Mouse (Mus musculus) olfactory bulb, adult 2 months (tissue): ENCODE results near the gene Itpr2. TPM values are rescaled to one million over a fixed set of nuclear protein-coding genes. Genes with fewer than 3 reads are reported as not detected.
A peak's percentile ranks its signal among the peaks of the same experiment; 100 is the strongest.

ENCODE experiments used
- H3K27ac ChIP-seq: fragments of 200-500 bp; 2 replicates; pipeline ENCODE4 v1.5.1; 2012; ENCODE audit warnings: low read depth, low read length; ENCODE audit not compliant: insufficient read depth
- H3K4me1 ChIP-seq: fragments of 200-500 bp; 2 replicates; pipeline ENCODE4 v1.6.1; 2012; ENCODE audit warnings: low read length; ENCODE audit not compliant: control insufficient read depth, insufficient read depth
- H3K4me3 ChIP-seq: fragments of 200-500 bp; 2 replicates; pipeline ENCODE4 v1.5.1; 2012; ENCODE audit warnings: mild to moderate bottlenecking, low read depth, low read length, moderate library complexity; ENCODE audit not compliant: insufficient read depth
- CTCF ChIP-seq: fragments of 200-500 bp; IDR thresholded peaks from 2 replicates; pipeline ENCODE4 v1.5.1; 2012; ENCODE audit warnings: low read depth, mild to moderate bottlenecking, low read length, moderate library complexity; ENCODE audit not compliant: insufficient read depth
- POLR2A ChIP-seq: fragments of 200-500 bp; IDR thresholded peaks from 2 replicates; pipeline ENCODE4 v1.6.1; 2012; ENCODE audit warnings: mild to moderate bottlenecking, low read depth, low read length, moderate library complexity; ENCODE audit not compliant: insufficient read depth
- WGBS: fragments of 180-500 bp; shearing (Covaris S2); methylation state at CpG from one replicate; pipeline ENCODE4 v1.1.7; 2018; 5-methylcytosine and 5-hydroxymethylcytosine counted together
- polyA plus RNA-seq: library from polyadenylated mRNA; stranded (reverse); fragments of >200 nt; gene quantifications from 2 replicates; pipeline ENCODE4 v1.2.4, GENCODE M21; 2012; ENCODE audit warnings: low replicate concordance; ENCODE audit not compliant: missing spikeins, insufficient read depth, insufficient read length

The Itpr2 gene
- polyA plus RNA-seq, 1 experiment, result not detected

DNA sequence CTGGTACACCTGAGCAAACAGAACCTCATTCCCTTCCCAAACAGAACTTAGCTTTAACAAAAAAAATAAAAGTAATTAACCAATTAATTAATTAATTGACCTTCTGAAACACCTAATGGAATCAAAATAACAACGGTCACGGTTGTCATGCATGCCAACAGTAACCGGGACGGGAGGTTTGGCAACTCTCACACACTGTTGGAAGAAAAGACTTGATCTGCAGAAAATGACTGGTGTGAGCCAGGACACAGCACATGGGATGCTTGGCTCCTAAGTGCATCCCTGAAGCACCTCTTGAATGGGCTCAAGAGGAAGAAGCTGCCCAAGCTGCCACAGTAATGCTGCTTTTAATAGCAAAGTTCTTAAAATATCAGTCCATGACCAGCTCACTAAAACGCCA lies 161.1 kb downstream of the Itpr2 start:
- peaks cover 8% of the 10 kb centered on the region; the same call in 1 of the 2 replicates for H3K4me1 ChIP-seq
- WGBS, result 62% methylated on average over 5 of the region's 5 CpGs
- no peak for TF ChIP-seq POLR2A
- TF ChIP-seq CTCF, result no peak
- no peak overlapping the region for H3K27ac ChIP-seq
- H3K4me3 ChIP-seq, result no peak overlapping the region

DNA sequence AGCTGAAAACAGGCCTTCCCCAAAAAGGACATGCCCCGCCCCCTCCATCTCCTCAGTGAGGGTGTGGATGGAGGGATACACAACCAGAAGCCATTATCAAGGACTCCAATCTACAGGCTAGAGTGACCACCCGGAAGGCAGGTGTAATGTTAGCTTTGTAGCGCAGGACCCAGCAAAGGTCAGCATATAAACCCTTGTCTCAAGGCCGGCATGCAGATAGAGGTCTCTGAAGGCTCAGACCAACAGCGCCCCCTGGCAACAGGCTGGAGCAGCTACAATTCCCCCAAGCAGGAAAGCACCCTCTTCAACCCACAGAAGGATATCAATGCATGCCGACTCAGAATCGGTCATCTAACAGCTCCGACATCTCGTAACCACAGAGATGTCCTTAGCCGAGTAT lies 162.2 kb downstream of the Itpr2 start:
- 73% methylated on average over 10 of the region's 10 CpGs for WGBS
- Histone ChIP-seq H3K4me1 (peaks cover 8% of the 10 kb centered on the region; the same call in 1 of the 2 replicates), H3K4me3 (no peak overlapping the region), H3K27ac (no peak overlapping the region)
- TF ChIP-seq CTCF, result peak; percentile 51; the same call in 1 of the 2 replicates
- no peak for TF ChIP-seq POLR2A

- TF ChIP-seq CTCF, result no peak
- H3K4me1 ChIP-seq, result no peaks in the 10 kb centered on the region
- 93% methylated on average over 7 of the region's 7 CpGs for WGBS
- no peak overlapping the region for H3K27ac ChIP-seq
- H3K4me3 ChIP-seq, result no peak overlapping the region
Observed at GRCm38 (mm10) chr6:146337237-146337636, 164.8 kb downstream of the Itpr2 start.

- 98% methylated on average over 9 of the region's 9 CpGs for WGBS
- peaks cover 3% of the 10 kb centered on the region; the same call in 1 of the 2 replicates for H3K4me1 ChIP-seq
- TF ChIP-seq CTCF (no peak), POLR2A (no peak)
- H3K4me3 ChIP-seq, result no peak overlapping the region
- H3K27ac ChIP-seq, result no peak overlapping the region
Observed at GRCm38 (mm10) chr6:146335191-146335590, 166.8 kb downstream of the Itpr2 start.

GRCm38 (mm10) chr6:146333506-146333905 lies 168.5 kb downstream of the Itpr2 start:
- H3K4me1 ChIP-seq, result peaks cover 3% of the 10 kb centered on the region; the same call in 1 of the 2 replicates
- 96% methylated on average over 3 of the region's 3 CpGs for WGBS
- TF ChIP-seq POLR2A (no peak), CTCF (no peak)
- H3K4me3 ChIP-seq, result no peak overlapping the region
- H3K27ac ChIP-seq, result no peak overlapping the region

- Histone ChIP-seq H3K4me3 (no peak overlapping the region), H3K4me1 (peaks cover 3% of the 10 kb centered on the region; the same call in 1 of the 2 replicates), H3K27ac (no peak overlapping the region)
- TF ChIP-seq POLR2A, result no peak
- TF ChIP-seq CTCF, result no peak
- 49% methylated on average over 6 of the region's 6 CpGs for WGBS
Observed at GRCm38 (mm10) chr6:146331017-146331669, 170.9 kb downstream of the Itpr2 start.

GRCm38 (mm10) chr6:146329079-146329478 lies 172.9 kb downstream of the Itpr2 start:
- Histone ChIP-seq H3K4me3 (no peak overlapping the region), H3K27ac (no peak overlapping the region), H3K4me1 (peaks cover 5% of the 10 kb centered on the region)
- 92% methylated on average over 3 of the region's 3 CpGs for WGBS
- TF ChIP-seq CTCF (no peak), POLR2A (no peak)

DNA sequence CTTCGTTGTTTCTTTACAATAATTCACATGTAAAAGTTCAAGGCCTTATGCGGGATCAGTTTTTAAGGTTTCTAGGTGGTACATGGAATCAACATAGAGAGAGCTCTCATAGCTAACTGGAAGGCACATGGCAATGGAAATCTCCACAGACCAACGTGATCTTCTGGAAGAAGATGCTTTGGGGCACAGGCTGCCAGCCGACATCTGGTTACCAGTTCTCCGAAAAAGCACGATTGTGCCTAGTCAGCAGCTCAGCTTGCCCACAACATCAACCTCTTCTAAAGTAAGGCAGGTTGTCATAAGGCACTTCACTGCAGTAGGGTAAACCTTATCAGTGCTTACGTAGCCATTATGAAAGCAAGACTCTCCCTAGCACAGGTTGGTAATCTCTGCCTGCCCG lies 175.4 kb downstream of the Itpr2 start:
- 96% methylated on average over 8 of the region's 8 CpGs for WGBS
- no peak for TF ChIP-seq CTCF
- no peak for TF ChIP-seq POLR2A
- Histone ChIP-seq H3K4me1 (peaks cover 5% of the 10 kb centered on the region), H3K4me3 (no peak overlapping the region), H3K27ac (no peak overlapping the region)

- WGBS, result 69% methylated on average over 19 of the region's 19 CpGs
- Histone ChIP-seq H3K27ac (no peak overlapping the region), H3K4me1 (peaks cover 2% of the 10 kb centered on the region; the same call in 1 of the 2 replicates), H3K4me3 (no peak overlapping the region)
- TF ChIP-seq CTCF, result no peak
- no peak for TF ChIP-seq POLR2A
Observed at GRCm38 (mm10) chr6:146324541-146325204, 177.3 kb downstream of the Itpr2 start.

- Histone ChIP-seq H3K27ac (no peak overlapping the region), H3K4me1 (peaks cover 4% of the 10 kb centered on the region; the same call in 1 of the 2 replicates), H3K4me3 (no peak overlapping the region)
- TF ChIP-seq POLR2A, result no peak
- no peak for TF ChIP-seq CTCF
- 61% methylated on average over 7 of the region's 7 CpGs for WGBS
Observed at GRCm38 (mm10) chr6:146322555-146322954, 179.5 kb downstream of the Itpr2 start.
